Mouse (Mus musculus) midbrain, embryonic 16.5 days (tissue): ENCODE results near the gene Ssh3. TPM values are rescaled to one million over a fixed set of nuclear protein-coding genes. Genes with fewer than 3 reads are reported as not detected.

Experiments
- ATAC-seq: fragments of 200-750 bp; cut with Nextera tagmentation; 2 replicates; pipeline ENCODE4 v1.8.0; 2017; ENCODE audit warnings: moderate TSS enrichment
- H3K27ac ChIP-seq: fragments of 300-500 bp; sonication (generic); 2 replicates; pipeline ENCODE4 v1.5.1; 2014; ENCODE audit warnings: mild to moderate bottlenecking, low read length, mixed read lengths
- H3K27me3 ChIP-seq: fragments of 300-500 bp; sonication (generic); 2 replicates; pipeline ENCODE4 v1.6.1; 2014; ENCODE audit warnings: low read depth, low read length, mixed read lengths; ENCODE audit not compliant: control insufficient read depth, insufficient read depth
- H3K36me3 ChIP-seq: fragments of 300-500 bp; sonication (generic); 2 replicates; pipeline ENCODE4 v1.6.1; 2014; ENCODE audit warnings: mild to moderate bottlenecking, low read length, moderate library complexity, mixed read lengths; ENCODE audit not compliant: control insufficient read depth, insufficient read depth
- H3K4me1 ChIP-seq: fragments of 300-500 bp; sonication (generic); 2 replicates; pipeline ENCODE4 v1.6.1; 2014; ENCODE audit warnings: mild to moderate bottlenecking, low read length, mixed read lengths; ENCODE audit not compliant: control insufficient read depth, insufficient read depth
- H3K4me2 ChIP-seq: fragments of 300-500 bp; sonication (generic); 2 replicates; pipeline ENCODE4 v1.6.1; 2014; ENCODE audit warnings: mild to moderate bottlenecking, low read length, mixed read lengths
- H3K4me3 ChIP-seq: fragments of 300-500 bp; sonication (generic); 2 replicates; pipeline ENCODE4 v1.5.1; 2014; ENCODE audit warnings: low read depth, mild to moderate bottlenecking, low read length, moderate library complexity, mixed read lengths
- H3K9ac ChIP-seq: fragments of 300-500 bp; sonication (generic); 2 replicates; pipeline ENCODE4 v1.6.1; 2014; ENCODE audit warnings: low read depth, low read length, mixed read lengths
- H3K9me3 ChIP-seq: fragments of 300-500 bp; sonication (generic); replicated peaks from 2 replicates; pipeline ENCODE4 v1.6.1; 2014; ENCODE audit warnings: mild to moderate bottlenecking, low read length, mixed read lengths; ENCODE audit not compliant: control insufficient read depth, poor library complexity, severe bottlenecking
- WGBS: fragments of 180-500 bp; shearing (Covaris S2); extraction: QIAGEN DNeasy Blood & Tissue Kit; methylation state at CpG from one replicate; pipeline ENCODE4 v1.1.7; 2014; 5-methylcytosine and 5-hydroxymethylcytosine counted together
- polyA plus RNA-seq: library from polyadenylated mRNA; unstranded; fragments of >200 nt; fragmentation: Nextera tagmentation; extraction: Ambion mirVana; gene quantifications from 2 replicates; pipeline ENCODE4 v1.2.1, GENCODE M21; 2015

The Ssh3 gene
- polyA plus RNA-seq, 1 experiment from 2014 or later = 19.6 TPM

DNA sequence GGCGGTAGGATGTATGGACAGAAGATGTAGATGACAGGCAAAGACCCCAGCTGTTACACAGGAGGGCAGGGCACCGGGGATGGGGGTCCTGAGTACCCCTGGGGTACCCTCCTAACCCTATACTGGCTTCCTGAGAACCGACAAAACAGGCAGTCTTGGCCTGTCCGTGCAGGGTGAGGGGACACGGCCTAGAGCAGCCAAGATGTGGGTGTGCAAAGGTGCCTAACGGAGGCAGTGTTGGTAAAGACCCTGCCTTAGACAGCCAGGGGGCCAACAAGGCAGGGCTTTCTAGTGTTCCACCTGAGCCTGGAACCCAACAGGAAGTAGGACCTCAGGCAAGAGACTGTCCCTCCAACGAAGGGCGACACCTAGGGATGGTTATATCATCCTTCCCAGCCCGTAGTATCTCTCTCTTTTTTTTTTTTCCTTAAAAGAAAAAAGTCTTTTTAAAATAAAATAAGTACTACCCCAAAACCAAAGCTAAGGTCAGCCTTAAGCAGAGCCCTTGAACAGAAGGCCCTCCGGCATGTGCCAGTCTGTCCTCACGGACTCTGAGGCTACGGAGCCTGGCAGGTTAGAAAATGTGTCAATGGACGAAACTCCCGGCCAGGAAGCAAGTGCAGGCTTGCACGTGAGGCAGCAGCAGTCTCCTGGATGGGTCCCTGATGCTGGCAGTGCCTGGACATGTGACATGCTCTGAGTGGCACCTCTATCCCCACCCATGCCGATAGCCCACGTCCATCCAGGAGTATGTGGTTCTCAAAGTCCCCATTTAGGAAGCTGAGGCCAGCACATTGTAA is 29.5 kb upstream of the Ssh3 start:
- no peak for ATAC-seq
- Histone ChIP-seq H3K27ac (no peak overlapping the region), H3K27me3 (no peaks in the 10 kb centered on the region), H3K4me3 (no peak overlapping the region), H3K4me1 (peaks cover 31% of the 10 kb centered on the region), H3K4me2 (no peak overlapping the region), H3K36me3 (no peaks in the 10 kb centered on the region), H3K9ac (no peak overlapping the region), H3K9me3 (no peaks in the 10 kb centered on the region)
- WGBS = 94% methylated on average over 17 of the region's 17 CpGs

DNA sequence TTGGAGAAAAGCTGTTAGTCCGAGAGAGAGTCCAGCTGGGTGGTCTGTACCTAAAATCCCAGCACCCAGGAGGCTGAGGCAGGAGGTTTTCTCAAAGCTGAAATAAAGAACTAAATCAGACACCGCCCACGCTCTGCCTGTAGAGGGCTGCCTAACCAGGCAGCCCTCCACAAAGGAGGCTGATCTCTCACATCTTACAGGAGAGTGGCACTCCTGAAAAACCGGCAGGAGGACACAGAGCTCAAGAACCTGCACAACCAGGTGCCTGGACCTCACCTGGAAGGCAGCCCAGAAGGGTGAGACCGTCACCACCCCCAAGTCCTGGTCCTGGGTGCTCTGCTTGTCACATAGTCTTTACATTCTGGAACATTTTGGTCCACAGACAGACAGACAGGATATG is 28.9 kb upstream of the Ssh3 start:
- Histone ChIP-seq H3K9ac (no peak overlapping the region), H3K4me1 (peaks cover 24% of the 10 kb centered on the region), H3K36me3 (no peaks in the 10 kb centered on the region), H3K27ac (no peak overlapping the region), H3K4me3 (no peak overlapping the region), H3K27me3 (no peaks in the 10 kb centered on the region), H3K9me3 (no peaks in the 10 kb centered on the region), H3K4me2 (no peak overlapping the region)
- ATAC-seq = no peak
- WGBS = 92% methylated on average over 5 of the region's 5 CpGs

DNA sequence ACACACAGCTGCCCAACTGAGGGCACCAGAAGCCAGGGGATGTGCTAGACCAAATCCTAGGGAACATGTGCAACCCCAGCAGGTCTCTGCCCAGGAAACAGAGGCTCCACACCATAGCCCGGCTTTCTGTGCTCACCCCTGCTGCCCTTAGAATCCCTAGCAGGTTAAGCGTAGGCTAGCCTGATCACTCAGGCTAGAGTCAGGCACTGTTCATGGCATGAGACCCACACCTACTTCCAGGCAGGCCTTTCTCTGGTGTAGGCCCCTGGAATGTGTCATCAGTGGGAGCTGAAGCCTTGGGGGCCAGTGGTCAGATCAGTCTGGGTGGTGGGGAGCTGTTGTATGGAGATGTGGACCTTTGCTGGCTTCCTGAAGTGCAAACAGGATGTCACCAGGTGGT is 27.6 kb upstream of the Ssh3 start:
- no peak overlapping the region for H3K9ac ChIP-seq
- no peak overlapping the region for H3K4me2 ChIP-seq
- H3K9me3 ChIP-seq = no peaks in the 10 kb centered on the region
- no peaks in the 10 kb centered on the region for H3K27me3 ChIP-seq
- no peak for ATAC-seq
- H3K4me3 ChIP-seq = no peak overlapping the region
- H3K27ac ChIP-seq = no peak overlapping the region
- H3K36me3 ChIP-seq = peaks cover 12% of the 10 kb centered on the region
- H3K4me1 ChIP-seq = peaks cover 12% of the 10 kb centered on the region; the same call in 1 of the 2 replicates
- WGBS = 91% methylated on average over 2 of the region's 2 CpGs

DNA sequence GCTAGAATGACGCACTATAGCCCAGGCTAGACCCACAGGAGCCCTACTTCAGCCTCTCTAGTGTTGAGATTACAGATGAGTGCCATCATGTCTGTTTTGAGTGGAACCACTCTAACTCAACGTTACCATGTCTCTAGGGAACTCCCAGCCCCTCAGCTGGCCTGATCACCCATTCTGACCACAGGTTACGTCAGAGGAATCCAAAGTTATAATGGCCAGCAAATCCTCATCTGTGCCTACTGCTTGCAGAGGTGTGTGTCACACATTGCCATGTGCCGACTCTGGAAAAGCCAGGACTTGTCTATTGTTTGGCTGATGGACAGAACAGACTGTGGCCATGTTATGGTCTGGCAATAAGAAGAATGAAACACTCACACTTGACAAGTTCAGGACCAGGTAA is 26.4 kb upstream of the Ssh3 start:
- H3K27me3 ChIP-seq = no peaks in the 10 kb centered on the region
- H3K9ac ChIP-seq = no peak overlapping the region
- H3K27ac ChIP-seq = no peak overlapping the region
- ATAC-seq = no peak
- H3K36me3 ChIP-seq = peaks cover 23% of the 10 kb centered on the region
- WGBS = 95% methylated on average over 4 of the region's 4 CpGs
- H3K9me3 ChIP-seq = no peaks in the 10 kb centered on the region
- H3K4me3 ChIP-seq = no peak overlapping the region
- peaks cover 1% of the 10 kb centered on the region; the same call in 1 of the 2 replicates for H3K4me1 ChIP-seq
- no peak overlapping the region for H3K4me2 ChIP-seq

DNA sequence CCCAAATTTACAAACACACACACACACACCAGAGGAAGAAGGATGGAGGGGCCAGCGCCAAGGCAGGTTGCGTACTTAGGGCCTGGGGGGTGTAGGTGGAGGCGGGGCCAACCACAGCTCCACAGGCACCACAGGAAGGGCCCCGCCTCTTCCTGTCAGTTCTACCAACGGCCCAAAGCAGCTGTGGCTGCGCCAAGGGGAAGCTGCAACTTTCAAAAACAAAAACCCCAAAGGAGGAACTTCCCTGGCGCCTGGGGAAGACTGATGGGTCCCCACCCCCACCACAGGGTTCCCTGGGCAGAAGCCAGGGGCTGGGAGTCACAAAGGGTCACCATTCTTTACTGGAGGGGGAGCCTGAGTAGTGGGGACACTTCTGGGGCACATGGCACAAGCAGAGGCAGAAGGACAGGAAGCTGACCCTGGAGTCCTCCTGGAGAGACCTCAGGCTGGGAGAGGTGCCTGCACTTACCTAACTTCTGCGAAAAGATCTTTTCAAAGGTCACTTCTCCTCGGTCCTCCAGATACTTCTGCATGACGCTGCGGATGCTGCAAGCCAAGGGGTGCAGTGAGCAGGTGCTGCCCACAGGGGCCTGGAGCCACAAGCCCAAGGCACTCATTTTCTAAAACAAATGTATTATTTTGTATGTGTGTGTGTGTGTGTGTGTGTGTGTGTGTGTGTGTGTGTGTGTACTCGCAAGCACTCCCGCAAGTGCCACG is 25.6 kb upstream of the Ssh3 start:
- no peak for ATAC-seq
- WGBS = 76% methylated on average over 14 of the region's 14 CpGs
- peaks cover 31% of the 10 kb centered on the region for H3K36me3 ChIP-seq
- no peaks in the 10 kb centered on the region for H3K9me3 ChIP-seq
- no peak overlapping the region for H3K9ac ChIP-seq
- H3K27ac ChIP-seq = no peak overlapping the region
- no peaks in the 10 kb centered on the region for H3K27me3 ChIP-seq
- no peaks in the 10 kb centered on the region for H3K4me1 ChIP-seq
- H3K4me2 ChIP-seq = no peak overlapping the region
- no peak overlapping the region for H3K4me3 ChIP-seq

DNA sequence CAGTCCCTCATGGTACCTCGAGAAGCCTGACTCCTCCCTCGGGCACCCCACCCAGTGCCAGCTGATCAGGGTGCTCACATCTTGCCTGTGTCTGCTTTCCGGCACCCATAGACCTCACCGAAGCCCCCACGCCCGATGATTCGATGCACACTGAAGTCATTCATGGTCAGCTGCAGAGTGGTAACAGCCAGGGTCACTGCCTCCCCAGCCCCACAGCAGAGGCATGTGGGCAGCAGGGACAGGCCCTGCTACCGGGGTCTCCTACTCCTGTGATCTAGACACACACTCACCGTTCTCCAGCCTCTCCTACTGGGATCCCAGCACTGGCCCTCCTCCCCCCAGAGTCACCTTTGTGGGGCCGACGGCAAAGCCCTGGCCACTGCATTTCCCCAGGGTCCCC is 22.2 kb upstream of the Ssh3 start:
- ATAC-seq = no peak
- H3K27me3 ChIP-seq = no peaks in the 10 kb centered on the region
- H3K4me3 ChIP-seq = no peak overlapping the region
- 86% methylated on average over 11 of the region's 11 CpGs for WGBS
- H3K9me3 ChIP-seq = no peaks in the 10 kb centered on the region
- no peak overlapping the region for H3K9ac ChIP-seq
- H3K36me3 ChIP-seq = peaks cover 60% of the 10 kb centered on the region
- H3K27ac ChIP-seq = no peak overlapping the region
- no peak overlapping the region for H3K4me2 ChIP-seq
- H3K4me1 ChIP-seq = no peaks in the 10 kb centered on the region

DNA sequence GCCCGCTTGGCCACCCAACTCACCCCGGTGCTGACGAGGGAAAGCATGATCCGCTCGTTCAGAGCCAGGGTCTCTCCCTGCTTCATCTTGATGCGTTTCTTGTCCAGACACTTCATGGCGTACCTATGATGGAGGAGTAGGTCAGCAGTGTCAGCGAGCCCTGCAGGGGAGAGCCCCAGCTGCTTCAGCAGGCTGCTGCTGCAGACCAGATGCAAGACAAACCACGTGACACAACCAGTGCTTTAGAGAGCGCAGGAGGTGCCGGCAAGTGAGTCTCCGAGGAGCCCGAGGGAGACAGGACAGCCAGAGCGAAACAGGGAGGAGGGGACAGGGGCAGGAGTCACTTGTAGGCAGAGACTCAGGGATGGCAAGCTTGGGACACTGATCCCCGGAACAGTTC is 21.8 kb upstream of the Ssh3 start:
- Histone ChIP-seq H3K4me2 (no peak overlapping the region), H3K9me3 (no peaks in the 10 kb centered on the region), H3K27me3 (no peaks in the 10 kb centered on the region), H3K36me3 (peaks cover 64% of the 10 kb centered on the region), H3K4me1 (no peaks in the 10 kb centered on the region), H3K27ac (no peak overlapping the region), H3K9ac (no peak overlapping the region), H3K4me3 (no peak overlapping the region)
- 78% methylated on average over 14 of the region's 15 CpGs for WGBS
- ATAC-seq = no peak

DNA sequence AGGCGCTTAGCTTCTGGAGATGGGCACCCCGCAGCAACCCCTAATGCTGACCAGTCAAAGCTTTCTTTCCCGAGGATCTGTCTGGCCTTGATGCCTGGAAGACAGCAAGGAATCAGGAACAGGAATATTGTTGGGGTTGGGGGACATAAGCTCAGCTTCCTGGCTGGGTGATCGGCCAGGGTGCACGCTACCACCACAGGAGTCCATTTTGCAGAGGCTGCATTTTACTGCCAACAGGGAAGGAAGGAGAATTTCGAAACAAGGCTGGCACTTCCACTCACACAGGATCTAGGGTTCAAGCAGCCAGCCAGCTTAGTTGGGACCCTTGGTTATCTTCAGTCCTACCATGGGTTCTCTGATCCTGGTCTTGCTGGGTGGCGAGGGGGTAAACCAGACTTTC is 14.7 kb upstream of the Ssh3 start:
- WGBS = 39% methylated on average over 7 of the region's 7 CpGs
- H3K36me3 ChIP-seq = peaks cover 34% of the 10 kb centered on the region
- ATAC-seq = no peak
- H3K4me2 ChIP-seq = peak overlapping the region; percentile 64
- H3K4me3 ChIP-seq = peak overlapping the region; percentile 66
- H3K9me3 ChIP-seq = no peaks in the 10 kb centered on the region
- no peaks in the 10 kb centered on the region for H3K27me3 ChIP-seq
- peaks cover 11% of the 10 kb centered on the region for H3K4me1 ChIP-seq
- H3K9ac ChIP-seq = 0 out of 2 replicates have a peak overlapping the region, but pooled peaks have one; percentile 15
- peak overlapping the region; percentile 82; the same call in 1 of the 2 replicates for H3K27ac ChIP-seq

DNA sequence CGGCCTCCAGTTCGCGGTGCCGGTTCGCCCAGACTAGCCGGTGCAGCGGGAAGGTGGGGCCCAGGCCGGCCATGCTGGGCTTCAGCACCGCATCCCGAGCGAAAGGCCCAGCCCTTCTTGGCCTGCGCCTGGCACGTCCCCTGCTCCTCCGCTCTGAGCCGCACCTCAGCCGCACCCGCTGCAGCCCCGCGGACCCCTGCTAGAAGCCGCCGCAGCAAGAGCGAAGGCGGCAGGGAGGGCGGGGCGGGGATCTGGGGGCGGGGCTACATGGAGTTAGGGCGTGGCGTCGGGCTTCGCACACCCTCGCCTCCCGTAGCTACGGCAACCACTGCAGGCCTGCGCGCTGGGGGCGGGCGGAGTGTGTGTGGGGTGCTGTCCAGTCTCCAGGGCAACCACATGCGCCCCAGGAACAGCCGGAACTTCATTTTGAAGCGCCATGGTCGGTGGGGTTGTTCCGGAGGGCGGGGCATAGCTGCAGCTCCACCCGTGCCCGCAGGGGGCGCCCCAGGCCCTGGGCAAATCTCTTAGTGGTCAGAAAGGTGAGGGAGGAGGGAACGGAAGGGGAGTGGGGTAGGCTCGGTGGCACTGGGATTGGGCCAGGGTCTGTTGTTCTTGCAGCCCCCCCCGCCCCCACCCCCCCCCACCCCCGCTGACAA is 14.0 kb upstream of the Ssh3 start, which contains the start of gene Ankrd13d:
TSS of gene Ankrd13d (minus strand) at position 240 of the 656 bp plus-strand sequence.
- H3K36me3 ChIP-seq = peaks cover 29% of the 10 kb centered on the region
- under 1% methylated on average over 47 of the region's 50 CpGs for WGBS

More for the DNA sequence above, 14.0 kb upstream of the Ssh3 start, which contains the start of gene Ankrd13d:
- Histone ChIP-seq H3K27me3 (no peaks in the 10 kb centered on the region), H3K4me2 (peak within 1 kb of the TSS; percentile 64), H3K9ac (peak within 1 kb of the TSS; percentile 86), H3K4me1 (peaks cover 11% of the 10 kb centered on the region), H3K4me3 (peak within 1 kb of the TSS; percentile 66), H3K9me3 (no peaks in the 10 kb centered on the region), H3K27ac (peak within 1 kb of the TSS; percentile 82)
- ATAC-seq = peak; percentile 94
